Mouse (Mus musculus) liver, adult (tissue): ENCODE data around the gene Sult1a1.

Experiments
- GATA4 ChIP-seq: IDR thresholded peaks from 2 replicates; pipeline ENCODE4 v1.6.1; 2014; ENCODE audit warnings: mild to moderate bottlenecking, low read length; ENCODE audit not compliant: insufficient replicate concordance

Sult1a1 gene

GRCm38 (mm10) chr7:126650852-126651251 lies 25.4 kb downstream of the Sult1a1 start:
- TF ChIP-seq GATA4 = no peak

- TF ChIP-seq GATA4 = no peak
These were observed 26.8 kb downstream of the Sult1a1 start, which contains the start of gene Sgf29 for GRCm38 (mm10) chr7:126649231-126650051. TSS of gene Sgf29 (plus strand) at chr7:126649309.

- TF ChIP-seq GATA4 = no peak
These were observed 27.7 kb downstream of the Sult1a1 start for GRCm38 (mm10) chr7:126648486-126648885.

- TF ChIP-seq GATA4 = no peak
These were observed 30.5 kb downstream of the Sult1a1 start for GRCm38 (mm10) chr7:126645708-126646107.

- no peak for TF ChIP-seq GATA4
These were observed 31.3 kb downstream of the Sult1a1 start for GRCm38 (mm10) chr7:126644914-126645313.

GRCm38 (mm10) chr7:126644345-126644744 lies 31.9 kb downstream of the Sult1a1 start:
- no peak for TF ChIP-seq GATA4

- no peak for TF ChIP-seq GATA4
These were observed 33.5 kb downstream of the Sult1a1 start for GRCm38 (mm10) chr7:126642545-126643243.

- no peak for TF ChIP-seq GATA4
These were observed 39.3 kb downstream of the Sult1a1 start for GRCm38 (mm10) chr7:126636733-126637520.

GRCm38 (mm10) chr7:126635375-126635774 lies 40.9 kb downstream of the Sult1a1 start:
- TF ChIP-seq GATA4 = no peak

GRCm38 (mm10) chr7:126632478-126632877 lies 43.8 kb downstream of the Sult1a1 start:
- TF ChIP-seq GATA4 = no peak

- no peak for TF ChIP-seq GATA4
These were observed 45.3 kb downstream of the Sult1a1 start, which contains the start of gene Nupr1 for GRCm38 (mm10) chr7:126630824-126631518. TSS of gene Nupr1 (minus strand) at chr7:126630861.

- TF ChIP-seq GATA4 = no peak
These were observed 46.3 kb downstream of the Sult1a1 start for GRCm38 (mm10) chr7:126629915-126630314.

GRCm38 (mm10) chr7:126628111-126628510 lies 48.1 kb downstream of the Sult1a1 start:
- no peak for TF ChIP-seq GATA4

GRCm38 (mm10) chr7:126625807-126626600 lies 50.2 kb downstream of the Sult1a1 start:
- TF ChIP-seq GATA4 = no peak
